Mouse (Mus musculus): ENCODE measurements at regions not wholly inside any gene's neighbourhood (a gene's known extent, or its start where the extent isn't known, plus 50 kb on each side); places are given as distances from the start of the nearest gene placed in this dataset.

DNA sequence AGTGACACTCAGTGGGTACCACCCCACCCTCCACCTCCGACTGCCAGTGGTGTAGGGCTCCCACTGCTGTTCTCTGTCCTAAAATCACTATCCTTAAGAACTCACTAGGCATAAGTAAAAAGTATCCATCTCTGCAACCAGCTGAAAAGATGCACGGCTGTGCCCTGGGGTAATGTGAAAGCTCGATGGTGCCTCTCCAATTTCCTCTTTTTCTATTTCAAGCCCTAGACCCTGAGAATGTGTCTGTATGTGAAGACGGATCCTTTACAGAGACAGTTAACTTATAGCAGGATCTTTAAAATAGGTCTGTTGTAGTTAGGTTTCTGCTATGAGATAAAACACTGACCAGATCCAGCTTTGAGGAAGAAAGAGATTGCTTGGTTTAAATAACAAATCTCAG is 149.1 kb upstream of the Thbs1 start:
- in situ Hi-C loops (cut with MseI, MboI) = no loop called here

DNA sequence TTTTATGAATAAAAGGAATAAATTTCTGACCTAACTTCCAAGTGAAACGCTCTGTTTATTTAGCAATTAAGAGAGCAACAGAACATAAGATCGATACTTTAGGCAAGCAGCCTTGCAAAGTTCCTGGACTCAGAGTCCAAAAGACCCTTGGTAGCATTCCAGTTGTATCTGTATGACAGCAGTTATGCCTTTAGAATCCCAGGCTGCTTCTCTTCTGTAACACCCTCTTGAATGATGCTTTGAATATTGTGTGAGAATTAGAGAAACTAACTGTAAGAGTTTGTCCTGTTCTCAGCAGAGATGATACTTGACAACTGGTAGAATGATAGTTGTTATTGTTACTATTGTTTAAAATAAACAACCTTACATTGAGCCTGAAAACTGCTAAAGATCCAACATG is 148.2 kb upstream of the Thbs1 start:
- in situ Hi-C loops (cut with MseI, MboI) = no loop called here

DNA sequence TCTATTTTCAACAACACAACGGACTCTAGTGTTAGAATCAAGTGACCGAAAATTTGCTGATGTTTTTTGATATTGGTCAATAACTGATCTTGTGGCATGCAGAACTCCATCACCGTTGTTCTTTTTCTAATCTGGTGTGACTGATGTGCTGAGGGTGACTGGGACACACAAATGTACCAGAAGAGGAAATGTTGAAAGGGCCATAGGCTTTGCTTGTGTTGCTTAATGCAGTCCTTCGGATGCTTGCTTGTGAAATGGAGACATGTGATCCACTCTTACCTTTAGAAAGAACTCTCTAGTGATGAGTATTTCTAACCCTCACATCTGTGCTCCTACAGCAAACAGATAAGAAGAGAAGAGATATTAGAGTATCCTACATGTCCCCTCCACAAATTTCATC is 145.9 kb upstream of the Thbs1 start:
- in situ Hi-C loops (cut with MseI, MboI) = no loop called here

DNA sequence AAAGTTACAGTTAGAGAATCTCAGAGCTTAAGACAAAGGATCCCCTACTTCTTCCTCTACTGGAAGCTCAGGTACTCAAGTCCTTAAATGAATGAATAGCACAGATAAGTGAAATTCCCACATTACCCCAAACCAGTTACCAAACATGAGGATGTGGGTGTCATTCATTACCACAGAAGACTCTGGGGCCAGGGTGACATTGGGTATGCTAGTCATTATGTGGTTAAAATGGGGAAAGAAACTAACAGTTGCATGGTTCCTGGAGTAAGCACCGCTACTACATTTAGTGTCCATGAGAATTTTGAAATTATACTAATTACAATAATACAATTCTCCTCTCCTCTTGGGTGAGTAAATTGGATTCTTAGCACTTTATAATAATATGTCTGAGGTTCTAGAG is 142.9 kb upstream of the Thbs1 start:
- in situ Hi-C loops (cut with MseI, MboI) = no loop called here

DNA sequence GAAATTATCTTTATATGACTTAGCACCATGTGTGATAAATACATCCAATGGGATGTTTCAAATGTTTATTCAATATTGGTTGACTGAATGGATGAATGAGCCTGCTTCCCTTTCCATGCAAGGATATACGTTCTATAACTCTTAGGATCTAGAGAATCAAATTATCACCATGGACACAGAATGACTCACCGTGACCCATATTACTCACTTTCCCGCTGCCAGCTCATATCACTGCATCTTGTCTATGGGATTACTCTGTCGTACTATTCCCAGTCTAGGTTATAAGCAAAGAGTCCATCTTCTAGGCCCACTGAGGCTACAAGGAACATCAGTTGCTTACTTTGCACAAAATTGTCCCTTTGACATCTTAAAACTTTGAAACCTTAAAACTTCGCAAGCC is 141.0 kb upstream of the Thbs1 start:
- in situ Hi-C loops (cut with MseI, MboI) = no loop called here

DNA sequence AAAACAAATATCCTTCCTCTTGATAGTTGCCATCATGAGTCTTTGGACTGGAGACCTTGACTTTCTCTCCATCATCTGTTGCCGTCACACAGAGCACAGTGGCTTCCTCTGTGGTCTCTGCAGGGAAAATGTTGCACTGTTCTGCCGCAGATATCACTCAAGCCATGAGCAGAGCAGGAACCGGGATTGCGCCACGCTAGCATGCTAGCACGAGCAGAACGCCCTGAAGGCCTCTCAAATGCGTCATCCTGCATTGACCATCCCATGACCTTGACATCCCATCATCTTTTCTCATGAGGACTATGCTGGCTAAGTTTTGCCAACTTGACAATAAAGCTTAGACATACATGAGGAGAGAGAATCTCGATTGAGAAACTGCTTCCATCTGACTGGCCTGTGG is 134.6 kb upstream of the Thbs1 start:
- in situ Hi-C loops (cut with MseI, MboI) = no loop called here

DNA sequence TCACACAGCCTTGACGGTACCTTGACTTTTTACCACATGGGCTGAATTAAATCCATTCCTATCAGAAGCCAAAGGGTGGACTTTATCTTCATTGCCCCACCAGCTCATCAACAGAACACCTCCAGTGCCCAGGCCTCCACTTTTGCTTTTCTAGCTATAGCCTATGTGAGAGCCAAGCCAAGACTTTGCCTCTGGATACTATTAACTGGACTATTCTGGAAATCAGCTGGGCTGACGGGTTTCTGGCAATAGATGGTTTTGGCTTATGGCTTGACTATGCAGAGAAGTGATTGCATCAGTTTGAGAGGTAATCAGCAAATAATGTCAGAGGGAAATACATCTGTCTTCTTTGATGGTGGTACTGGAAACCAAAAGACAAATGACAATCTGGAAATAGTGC is 130.8 kb upstream of the Thbs1 start:
- in situ Hi-C loops (cut with MseI, MboI) = no loop called here

DNA sequence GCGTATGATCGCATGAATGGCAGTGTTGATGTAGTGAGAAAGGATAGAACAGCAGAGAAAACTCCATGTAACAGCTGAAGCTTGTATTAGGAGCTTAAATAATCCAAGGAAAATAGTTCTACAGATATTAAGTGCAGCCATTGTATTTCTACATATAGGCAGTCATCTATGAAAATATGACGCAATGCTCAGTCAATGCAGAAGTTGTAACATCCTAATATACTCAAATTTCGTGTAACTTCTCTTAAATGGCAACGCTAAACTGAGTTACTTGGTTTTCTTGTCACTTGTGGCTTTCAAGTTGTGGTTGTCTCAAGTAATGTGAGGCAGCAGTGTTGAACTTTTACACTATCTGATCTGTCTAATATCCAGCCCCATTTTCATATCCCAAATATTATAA is 127.1 kb upstream of the Thbs1 start:
- in situ Hi-C loops (cut with MseI, MboI) = no loop called here

DNA sequence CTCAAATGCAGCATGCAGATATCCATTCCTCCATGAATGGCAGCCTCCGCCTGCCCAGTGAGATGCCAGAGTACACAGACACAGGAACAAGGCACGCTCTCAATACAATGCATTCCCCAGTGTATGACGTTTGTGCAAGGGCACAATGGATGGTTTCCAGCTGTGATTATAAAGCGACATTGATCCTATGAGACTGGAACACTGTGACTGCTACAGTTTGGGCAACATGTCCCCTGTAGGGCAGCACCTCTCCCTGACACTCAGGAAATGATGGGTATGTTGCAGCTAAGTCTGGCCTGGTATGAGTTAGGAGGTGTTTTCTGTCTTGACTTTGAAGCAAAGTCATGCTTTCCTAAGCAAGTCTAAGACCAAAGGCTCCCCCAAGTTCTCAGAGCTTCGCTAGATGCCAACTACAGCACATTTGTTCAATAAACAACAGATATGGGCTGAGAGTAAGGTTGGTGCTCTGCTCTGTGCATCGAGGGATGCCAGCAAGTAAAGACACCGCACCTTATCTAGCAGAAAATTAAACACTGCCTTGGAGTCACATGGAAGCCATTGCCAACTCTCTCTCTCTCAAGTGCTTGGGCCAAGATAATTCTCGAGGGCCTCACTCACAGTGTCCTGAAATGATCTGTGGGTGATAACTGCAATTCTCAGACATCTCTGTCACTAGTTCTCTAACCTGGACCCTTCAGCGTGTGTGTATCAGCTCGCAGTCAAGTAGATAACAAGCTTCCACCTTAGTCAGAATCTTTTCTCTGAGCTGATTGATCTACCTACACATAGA is 124.1 kb upstream of the Thbs1 start:
- in situ Hi-C loops (cut with MseI, MboI) = no loop called here

DNA sequence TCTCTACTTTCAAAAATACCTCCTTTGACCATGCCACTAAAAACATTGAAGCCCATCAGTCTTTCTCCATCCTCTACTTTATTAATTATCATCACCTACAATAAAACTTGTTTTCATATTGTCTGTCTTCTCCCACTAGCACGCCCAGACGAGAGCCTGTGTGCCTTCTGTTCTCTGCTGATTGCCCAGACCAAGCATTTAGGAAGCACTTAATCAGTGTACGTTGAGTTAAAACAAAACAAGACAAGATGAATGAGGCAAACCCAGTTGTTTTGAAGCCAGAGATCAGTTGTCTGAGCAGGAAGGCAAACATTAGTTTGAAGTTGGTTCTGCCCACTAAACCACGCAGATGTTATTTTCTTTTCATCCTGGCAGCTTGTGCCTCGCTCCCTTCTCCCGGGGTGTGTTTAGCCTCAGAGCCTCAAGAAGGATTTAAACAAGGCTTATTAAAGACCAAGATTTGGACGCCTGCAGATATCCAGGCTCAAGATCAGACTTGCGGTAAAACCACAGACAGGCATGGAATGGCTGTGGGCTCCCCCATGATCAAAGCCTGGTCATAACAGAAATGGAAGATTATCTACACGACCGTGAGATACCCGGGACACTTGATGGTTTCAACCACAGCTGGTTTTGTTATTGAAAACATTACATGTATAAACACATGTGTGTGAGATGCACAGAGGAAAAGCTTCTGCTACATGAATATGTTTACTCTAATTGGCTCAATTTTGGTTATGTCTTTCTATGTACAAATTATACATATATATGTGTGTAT is 123.1 kb upstream of the Thbs1 start:
- in situ Hi-C loops (cut with MseI, MboI) = no loop called here

DNA sequence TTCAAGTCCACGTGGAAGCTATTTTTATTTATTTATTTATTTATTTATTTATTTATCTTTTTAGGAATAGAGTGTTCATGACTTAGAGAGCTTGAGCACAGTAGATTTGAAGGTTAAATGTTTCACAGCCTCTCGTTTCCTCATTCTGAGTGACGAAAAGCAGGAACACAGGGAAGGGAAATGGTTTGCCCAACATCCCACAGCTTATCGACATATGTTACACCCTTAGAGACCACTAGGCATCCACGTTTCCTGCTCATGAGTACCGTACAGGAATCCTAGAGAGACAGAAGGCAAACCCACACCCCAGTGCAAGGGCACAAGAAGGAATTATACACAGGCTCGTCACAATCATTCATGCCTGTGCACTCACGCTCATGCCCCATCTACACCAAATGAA is 122.5 kb upstream of the Thbs1 start:
- in situ Hi-C loops (cut with MseI, MboI) = no loop called here

DNA sequence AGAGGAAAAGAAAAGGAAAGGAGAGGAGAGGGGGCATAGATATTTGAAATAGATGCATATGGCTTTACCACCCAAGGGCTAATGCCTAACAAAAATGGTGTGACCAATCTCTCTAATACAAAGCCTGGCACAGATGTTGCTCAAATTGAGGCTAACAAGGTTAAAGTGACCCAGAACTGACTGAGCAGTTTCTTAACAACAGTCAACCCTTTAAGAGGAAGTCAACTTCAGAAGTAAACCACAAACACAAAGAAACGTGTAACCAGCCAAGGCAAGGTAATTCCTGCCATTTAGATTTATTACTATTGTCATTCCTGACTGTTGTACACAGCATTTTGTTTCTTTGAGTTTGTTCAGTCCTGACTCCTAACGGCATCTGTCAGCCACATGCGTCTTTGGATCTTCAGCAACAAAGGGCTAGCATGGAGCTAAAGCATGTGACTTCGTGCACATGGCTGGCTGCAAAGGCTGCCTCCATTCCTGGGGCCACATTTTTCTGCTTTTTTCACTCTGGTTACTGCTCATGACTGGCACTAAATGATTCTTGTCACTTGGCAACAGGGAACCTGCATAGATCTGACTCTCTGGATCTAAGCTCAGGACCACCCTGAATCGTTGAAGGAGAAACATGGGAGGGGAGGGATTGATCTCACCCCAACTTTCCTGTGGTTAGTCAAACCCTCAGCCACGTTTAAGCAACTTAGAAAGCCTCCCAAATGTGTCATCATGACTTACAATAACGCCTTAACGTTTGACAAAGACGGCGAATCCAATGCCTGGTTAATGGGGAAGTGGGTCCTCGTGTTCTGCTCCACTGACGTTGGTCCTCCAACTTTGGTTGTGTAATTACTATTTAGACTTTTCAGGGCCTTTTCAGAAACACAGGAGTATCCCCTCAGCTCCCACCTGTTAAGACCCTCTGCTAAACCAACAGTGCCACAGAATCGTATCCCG is 115.3 kb upstream of the Thbs1 start:
- in situ Hi-C loops (cut with MseI, MboI) = no loop called here

DNA sequence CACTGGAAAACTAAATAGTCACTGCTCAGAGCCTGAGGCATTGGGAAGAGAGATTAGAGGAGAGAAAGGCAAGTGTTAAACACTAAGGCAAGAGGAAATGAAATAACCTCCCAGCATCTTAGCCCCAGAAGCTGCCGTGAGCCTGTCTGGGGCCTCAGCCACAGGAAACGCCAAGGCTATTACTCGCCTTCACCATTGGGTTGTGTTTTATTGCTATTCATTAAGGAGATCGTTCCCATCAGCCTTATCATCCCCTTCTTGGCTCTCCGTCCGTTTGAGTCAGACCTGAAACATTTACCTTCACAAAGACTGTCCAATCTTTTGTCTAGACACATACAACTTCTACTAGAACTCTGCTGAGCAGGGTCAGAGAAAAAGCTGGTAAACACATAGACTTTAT is 112.0 kb upstream of the Thbs1 start:
- in situ Hi-C loops (cut with MseI, MboI) = no loop called here

DNA sequence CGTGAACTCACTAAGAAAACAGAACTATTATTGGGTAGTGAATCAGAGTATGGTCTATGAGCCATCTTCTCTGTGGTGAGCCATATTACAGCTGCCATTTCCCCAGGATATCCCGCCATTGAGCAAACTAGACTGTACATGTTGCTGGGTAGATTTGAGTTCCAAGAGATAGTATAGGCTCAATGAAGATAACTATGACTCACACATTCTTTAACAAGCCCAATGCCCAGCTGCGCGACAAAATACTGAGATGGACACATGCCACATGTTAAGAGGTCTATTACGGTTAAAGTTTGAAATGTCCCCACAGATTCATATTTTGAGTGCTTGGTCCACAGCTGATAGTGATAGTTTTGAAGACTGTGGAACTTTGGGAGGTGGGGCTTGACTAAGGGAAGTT is 107.5 kb upstream of the Thbs1 start:
- in situ Hi-C loops (cut with MseI, MboI) = no loop called here

DNA sequence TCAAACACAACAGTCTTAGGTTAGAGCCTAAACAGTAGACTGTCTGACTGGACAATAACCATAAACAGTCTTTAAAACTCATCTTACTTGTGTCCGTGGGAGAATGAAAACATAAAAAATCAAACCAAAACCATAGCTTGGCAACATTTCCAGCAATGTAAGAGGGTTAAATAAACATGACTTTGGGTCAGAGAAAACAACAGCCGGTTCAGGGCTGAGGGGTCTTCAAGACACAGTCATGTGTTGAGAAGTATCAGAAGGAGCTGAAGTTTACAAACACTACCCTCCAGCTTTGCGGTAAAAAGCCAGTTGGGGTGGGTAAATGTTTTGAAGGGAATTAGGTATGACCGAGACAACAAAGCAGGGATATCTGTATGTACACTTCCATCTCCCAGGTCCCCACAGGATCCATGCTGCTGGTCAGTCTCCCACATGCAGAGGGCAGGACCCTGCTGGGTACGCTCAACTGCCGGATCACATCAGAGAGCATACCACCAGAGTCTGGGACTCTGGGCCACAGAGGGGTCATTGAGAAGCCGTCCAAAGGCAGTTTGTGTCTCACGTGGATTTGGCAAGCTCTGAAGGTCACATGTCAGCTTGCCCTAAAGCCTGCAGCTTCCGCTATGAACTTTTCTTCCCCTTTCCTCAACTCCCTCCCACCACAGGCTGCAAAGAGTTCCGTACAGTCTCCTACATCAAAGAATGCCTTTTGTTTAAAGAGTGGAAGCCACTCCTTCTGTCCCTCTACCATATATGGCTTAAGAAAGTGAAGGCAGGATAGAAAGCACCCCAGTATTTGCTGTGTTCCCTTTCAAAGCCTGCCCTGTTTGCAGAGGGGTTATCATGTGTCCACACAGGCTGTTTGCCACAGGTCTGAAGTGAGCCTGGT is 103.9 kb upstream of the Thbs1 start:
- in situ Hi-C loops (cut with MseI, MboI) = no loop called here

DNA sequence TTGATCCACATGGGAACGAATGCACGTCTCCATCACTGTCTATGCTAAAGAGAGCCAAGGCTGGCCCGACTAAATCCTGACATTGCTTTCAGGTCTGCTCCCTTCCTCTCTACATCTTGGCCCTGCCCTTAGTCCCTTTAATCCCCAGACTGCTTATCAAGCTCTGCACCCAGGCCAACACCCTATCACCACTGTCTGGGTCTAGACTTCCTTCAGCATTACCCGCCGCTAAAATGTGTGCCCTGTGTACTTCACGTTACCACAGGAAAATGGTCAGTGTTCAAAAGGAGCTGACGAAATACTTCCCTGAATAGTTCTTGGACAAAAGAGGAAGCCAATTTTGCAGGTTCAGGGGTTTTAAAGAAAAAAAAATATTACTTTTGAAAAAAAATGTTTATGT is 100.0 kb upstream of the Thbs1 start:
- in situ Hi-C loops (cut with MseI, MboI) = no loop called here

DNA sequence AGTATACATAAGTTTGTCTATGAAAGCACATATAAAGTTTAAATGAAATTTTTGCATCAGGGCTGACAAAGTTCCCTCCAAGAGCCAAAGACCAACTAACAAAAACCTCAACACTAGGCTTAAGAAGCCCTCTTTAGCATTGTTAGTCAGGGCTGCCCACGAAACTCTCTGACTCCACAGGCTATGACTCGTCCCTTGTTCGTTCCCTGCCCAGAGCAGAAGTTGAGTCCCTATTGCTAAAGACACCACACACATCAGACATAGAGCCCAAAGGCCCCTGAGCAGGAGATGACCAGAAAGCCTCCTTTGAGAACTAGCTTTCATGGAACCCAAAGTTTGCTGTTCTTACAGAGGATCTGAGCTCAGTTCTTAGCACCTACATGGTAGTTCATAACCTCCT is 99.5 kb upstream of the Thbs1 start:
- in situ Hi-C loops (cut with MseI, MboI) = no loop called here

DNA sequence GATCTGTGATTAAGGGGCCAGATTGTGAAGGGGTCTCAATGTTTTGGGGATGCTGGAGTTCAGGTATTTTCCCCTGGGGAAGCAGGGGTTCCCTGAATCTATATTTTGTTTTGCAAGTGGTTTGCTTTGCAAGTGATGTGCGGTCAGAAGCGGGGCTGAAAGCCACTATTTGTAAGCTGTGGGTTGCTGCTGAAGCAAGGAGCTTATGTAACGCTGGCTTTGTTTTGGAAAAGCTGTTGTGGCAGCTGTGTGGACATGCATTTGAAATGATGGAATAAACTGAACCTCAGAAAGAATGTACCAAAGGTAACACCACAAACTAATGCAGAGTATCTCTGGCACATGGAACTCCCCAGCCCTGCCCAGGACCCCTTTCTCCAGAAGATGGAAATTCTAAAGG is 98.5 kb upstream of the Thbs1 start:
- in situ Hi-C loops (cut with MseI, MboI) = no loop called here

DNA sequence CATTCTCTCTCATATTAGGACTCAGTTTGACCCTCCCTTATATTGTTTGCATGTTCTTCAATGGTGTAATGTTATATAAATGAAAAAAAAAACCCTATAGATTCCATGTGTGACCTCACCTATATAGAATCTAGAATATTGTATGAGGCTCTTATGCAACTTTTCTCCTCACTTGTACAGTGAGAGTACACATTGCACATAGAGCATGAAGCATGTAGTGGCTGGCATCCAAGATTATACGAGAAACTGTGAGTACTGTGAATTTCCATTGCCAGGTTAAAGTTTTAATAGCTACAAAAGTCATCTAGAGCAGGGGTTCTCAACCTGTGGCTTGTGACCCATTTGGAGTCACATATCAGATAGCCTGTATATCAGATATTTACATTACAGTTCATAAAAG is 96.5 kb upstream of the Thbs1 start:
- in situ Hi-C loops (cut with MseI, MboI) = no loop called here

DNA sequence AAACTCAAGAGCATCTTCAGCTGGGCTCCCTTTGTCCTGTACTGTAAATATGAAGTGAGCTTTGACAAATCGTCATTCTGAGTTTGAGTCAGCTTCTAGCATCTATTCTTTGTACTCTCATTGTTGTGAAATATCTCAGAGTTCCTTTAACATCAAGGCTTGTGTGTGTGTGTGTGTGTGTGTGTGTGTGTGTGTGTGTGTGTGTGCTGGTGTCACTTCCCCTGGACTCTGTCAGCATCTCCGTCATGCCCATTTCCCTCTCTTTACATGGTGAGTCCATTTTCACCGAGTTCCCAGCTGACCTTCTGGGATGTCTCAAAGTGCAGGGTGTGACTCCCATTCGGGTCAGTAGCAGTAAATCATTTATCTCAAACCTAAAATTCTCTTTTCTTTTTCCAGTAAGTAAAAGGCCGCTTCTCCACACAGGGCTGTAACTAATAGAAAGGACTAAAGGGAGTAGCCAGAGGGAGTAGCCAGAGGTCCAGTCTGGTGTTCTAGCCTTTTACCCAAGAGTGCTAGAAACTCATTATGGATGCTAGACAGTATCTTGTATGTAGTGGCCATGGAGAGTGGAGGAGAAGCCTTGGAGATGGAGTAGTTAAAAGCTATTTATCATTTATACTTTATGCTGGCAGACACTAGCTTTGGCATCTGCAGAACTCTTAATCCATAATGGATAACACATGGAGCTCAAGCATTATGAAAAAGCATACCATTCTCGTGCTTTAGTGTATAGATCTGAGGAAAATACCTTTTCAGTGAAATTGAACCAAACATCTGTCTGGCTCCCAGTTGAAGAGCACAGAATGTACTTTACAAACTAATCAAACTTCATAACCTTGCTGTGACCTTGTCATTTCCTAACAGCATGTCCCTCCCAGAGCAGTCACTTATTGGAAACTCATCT is 85.6 kb upstream of the Thbs1 start:
- in situ Hi-C loops (cut with MseI, MboI) = no loop called here
